Mouse (Mus musculus) CH12.LX (cell line): Measurements from ENCODE around the gene Fap.

ENCODE experiments used
- BHLHE40 ChIP-seq: IDR thresholded peaks from 2 replicates; pipeline ENCODE4 v1.6.1; 2011; ENCODE audit warnings: mild to moderate bottlenecking, low read depth, low read length, improper control_type of control experiment
- CTCF ChIP-seq, 2 experiments: IDR thresholded peaks in 1 of 2; conservative IDR thresholded peaks in 1 of 2; 2 replicates each; pipeline ENCODE4 v1.5.1; 2011 to 2012; ENCODE audit warnings: low read depth in 2 of 2, low read length in 2 of 2, improper control_type of control experiment in 1 of 2, inconsistent platforms in 1 of 2, mild to moderate bottlenecking in 1 of 2, moderate library complexity in 1 of 2
- E2F4 ChIP-seq: IDR thresholded peaks from 2 replicates; pipeline ENCODE4 v1.6.1; 2011; ENCODE audit warnings: low read depth, low read length, improper control_type of control experiment; ENCODE audit not compliant: insufficient replicate concordance
- EP300 ChIP-seq: IDR thresholded peaks from 2 replicates; pipeline ENCODE4 v1.6.1; 2011; ENCODE audit warnings: low read length, improper control_type of control experiment
- IRF4 ChIP-seq: IDR thresholded peaks from 2 replicates; pipeline ENCODE4 v1.6.1; 2014; ENCODE audit warnings: low read depth, mild to moderate bottlenecking, inconsistent platforms, low read length, improper control_type of control experiment
- POLR2AphosphoS2 ChIP-seq: IDR thresholded peaks from 2 replicates; pipeline ENCODE4 v1.6.1; 2011; ENCODE audit warnings: low read depth, low read length, improper control_type of control experiment
- RAD21 ChIP-seq: IDR thresholded peaks from 2 replicates; pipeline ENCODE4 v1.6.1; 2011; ENCODE audit warnings: low read depth, mild to moderate bottlenecking, low read length, improper control_type of control experiment, moderate library complexity
- SMC3 ChIP-seq: IDR thresholded peaks from 2 replicates; pipeline ENCODE4 v1.6.1; 2011; ENCODE audit warnings: low read depth, low read length, improper control_type of control experiment
- USF1 ChIP-seq: IDR thresholded peaks from 2 replicates; pipeline ENCODE4 v1.6.1; 2014; ENCODE audit warnings: low read depth, mild to moderate bottlenecking, inconsistent platforms, low read length, improper control_type of control experiment

- no peak for TF ChIP-seq RAD21
- TF ChIP-seq POLR2AphosphoS2, result no peak
- no peak for TF ChIP-seq USF1
- TF ChIP-seq E2F4, result no peak
- no peak for TF ChIP-seq EP300
- no peak for TF ChIP-seq CTCF (conservative IDR thresholded peaks at IDR 0.05 in 1 of 2, IDR thresholded peaks at IDR 0.05 in 1 of 2; ENCODE audit: low read depth in 2 of 2, low read length in 2 of 2)
- no peak for TF ChIP-seq SMC3
- TF ChIP-seq IRF4, result no peak
- no peak for TF ChIP-seq BHLHE40
Observed at GRCm38 (mm10) chr2:62619679-62620078, 45.8 kb upstream of the Fap start.
